Mouse (Mus musculus) embryonic fibroblast, embryonic 13.5 days (primary cell): Measurements from ENCODE around the gene Exoc2. TPM values are rescaled to one million over a fixed set of nuclear protein-coding genes. Genes with fewer than 3 reads are reported as not detected.
A peak's percentile ranks its signal among the peaks of the same experiment; 100 is the strongest.

ENCODE experiments used
- H3K27ac ChIP-seq: 2 replicates; pipeline ENCODE4 v1.5.1; 2012; ENCODE audit warnings: low read length, control low read depth, inconsistent platforms; ENCODE audit not compliant: insufficient read depth
- H3K4me1 ChIP-seq: 2 replicates; pipeline ENCODE4 v1.6.1; 2011; ENCODE audit warnings: low read length; ENCODE audit not compliant: control insufficient read depth, insufficient read depth
- H3K4me3 ChIP-seq: 2 replicates; pipeline ENCODE4 v1.5.1; 2011; ENCODE audit warnings: mild to moderate bottlenecking, control low read depth, low read length; ENCODE audit not compliant: insufficient read depth
- CTCF ChIP-seq: IDR thresholded peaks from 2 replicates; pipeline ENCODE4 v1.5.1; 2011; ENCODE audit warnings: mild to moderate bottlenecking, control low read depth, low read length, moderate library complexity, borderline replicate concordance; ENCODE audit not compliant: insufficient read depth
- POLR2A ChIP-seq: IDR thresholded peaks from 2 replicates; pipeline ENCODE4 v1.6.1; 2011; ENCODE audit warnings: low read depth, mild to moderate bottlenecking, control low read depth, low read length, moderate library complexity
- polyA plus RNA-seq: library from polyadenylated mRNA; stranded (reverse); fragments of >200 nt; gene quantifications from 2 replicates; pipeline ENCODE4 v1.2.4, GENCODE M21; 2011; ENCODE audit warnings: low read depth; ENCODE audit not compliant: missing spikeins, insufficient read length

The Exoc2 gene
- polyA plus RNA-seq, 1 experiment, result 37.1 TPM

DNA sequence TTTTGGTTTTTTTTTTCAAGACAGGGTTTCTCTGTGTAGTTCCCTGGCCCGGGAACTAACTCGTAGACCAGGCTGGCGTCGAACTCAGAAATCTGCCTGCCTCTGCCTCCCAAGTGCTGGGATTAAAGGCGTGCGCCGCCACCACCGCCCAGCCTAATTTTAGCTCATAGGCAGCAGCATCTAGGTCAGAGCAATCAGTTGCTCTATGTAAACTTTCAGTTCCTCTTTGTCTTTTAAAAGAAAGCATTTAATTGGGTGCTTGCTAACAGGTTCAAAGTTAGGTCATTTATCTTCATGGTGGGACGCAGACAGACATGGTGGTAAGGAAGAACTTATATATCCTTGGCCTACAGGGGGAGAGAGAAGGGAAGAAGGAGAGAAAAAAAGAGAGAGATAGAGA, 24.7 kb downstream of the Exoc2 start:
- H3K4me3 ChIP-seq, result no peak overlapping the region
- TF ChIP-seq CTCF, result no peak
- H3K27ac ChIP-seq, result no peak overlapping the region
- no peaks in the 10 kb centered on the region; the same call in 1 of the 2 replicates for H3K4me1 ChIP-seq

DNA sequence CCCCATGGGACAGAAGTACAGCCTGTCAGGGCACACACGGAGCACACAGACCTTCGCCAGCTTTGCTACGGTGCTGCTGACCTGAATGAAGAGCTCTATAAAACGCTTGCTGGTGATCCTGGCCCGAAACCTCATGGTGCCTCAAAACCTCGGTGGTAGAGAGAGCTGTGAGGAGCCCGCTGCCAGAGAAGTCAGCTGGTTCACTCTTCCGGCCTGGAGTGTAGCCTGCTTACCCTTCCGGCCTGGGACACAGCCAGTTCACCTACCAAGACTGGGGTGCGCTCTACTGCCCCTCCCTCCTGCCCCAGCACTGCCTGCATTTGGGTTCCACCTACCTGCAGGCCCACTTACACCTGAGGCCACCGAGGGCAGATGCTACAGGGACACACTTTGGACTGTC, 26.4 kb downstream of the Exoc2 start, which contains the start of gene Hus1b:
TSS of gene Hus1b (minus strand) at position 220 of the 400 bp plus-strand sequence.
- Histone ChIP-seq H3K4me3 (no peak within 1 kb of the TSS), H3K4me1 (no peaks in the 10 kb centered on the region; the same call in 1 of the 2 replicates), H3K27ac (no peak within 1 kb of the TSS)
- TF ChIP-seq CTCF (no peak), POLR2A (no peak)

DNA sequence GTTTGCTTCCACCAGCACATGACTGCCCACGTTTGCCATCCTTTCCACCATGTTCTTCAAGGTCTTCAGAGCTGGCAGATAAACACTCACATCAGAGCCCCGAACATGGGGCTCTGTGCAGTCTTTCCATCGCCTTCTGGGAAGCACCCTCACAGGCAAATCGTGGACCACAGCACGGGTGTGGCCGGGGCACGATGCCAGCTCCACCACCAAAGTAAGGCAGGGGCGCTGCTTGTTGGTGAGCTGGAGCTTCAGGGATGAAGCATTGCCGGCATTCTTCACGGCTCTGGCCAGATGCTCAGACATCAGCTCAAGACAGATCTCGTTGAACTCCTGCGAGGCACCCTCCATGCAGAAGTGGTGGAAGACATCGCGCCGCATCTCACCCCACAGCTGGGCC, 26.8 kb downstream of the Exoc2 start:
- H3K4me3 ChIP-seq, result no peak overlapping the region
- TF ChIP-seq CTCF (no peak), POLR2A (no peak)
- H3K27ac ChIP-seq, result no peak overlapping the region
- H3K4me1 ChIP-seq, result no peaks in the 10 kb centered on the region; the same call in 1 of the 2 replicates

DNA sequence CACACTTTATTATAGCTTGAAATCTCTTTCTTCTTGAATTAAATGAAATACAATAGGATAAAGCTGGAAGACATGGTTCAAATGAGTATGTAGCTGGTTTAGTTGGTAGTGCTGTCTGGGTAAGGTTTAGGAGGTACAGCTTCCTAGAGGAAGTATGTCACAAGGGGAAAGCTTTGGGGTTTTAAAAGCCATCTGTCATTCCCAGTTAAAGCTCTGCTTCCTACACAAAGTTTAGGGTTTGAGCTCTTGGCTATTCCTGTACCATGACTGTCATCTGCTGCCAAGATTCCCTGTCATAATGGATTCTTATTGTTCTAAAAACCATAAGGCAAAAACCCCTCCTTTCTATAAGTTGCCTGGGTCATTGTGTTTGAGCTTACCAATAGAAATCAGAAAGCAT, 28.1 kb downstream of the Exoc2 start:
- no peak overlapping the region for H3K4me3 ChIP-seq
- TF ChIP-seq CTCF (no peak), POLR2A (no peak)
- no peak overlapping the region for H3K27ac ChIP-seq
- no peaks in the 10 kb centered on the region; the same call in 1 of the 2 replicates for H3K4me1 ChIP-seq

DNA sequence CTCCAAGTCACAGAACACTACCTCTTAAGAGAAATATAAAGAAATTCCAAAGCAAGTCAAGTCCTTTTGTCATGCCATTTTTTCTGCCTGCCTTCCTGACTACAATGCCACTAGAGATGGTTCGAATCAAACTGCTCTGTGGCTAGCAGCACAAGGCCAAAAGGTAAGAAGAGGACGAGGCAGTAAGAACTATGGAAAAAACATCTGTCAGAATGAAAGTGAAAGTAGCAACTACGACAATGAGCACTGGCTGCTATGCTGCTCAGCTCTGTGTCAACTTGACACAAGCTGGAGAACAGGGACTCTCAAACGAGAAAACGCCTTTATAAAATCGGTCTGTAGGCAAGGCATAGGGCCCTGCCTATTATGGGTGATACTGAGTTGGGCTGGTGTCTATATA, 40.9 kb downstream of the Exoc2 start:
- Histone ChIP-seq H3K4me1 (peaks cover 4% of the 10 kb centered on the region; the same call in 1 of the 2 replicates), H3K27ac (no peak overlapping the region), H3K4me3 (no peak overlapping the region)
- TF ChIP-seq POLR2A (no peak), CTCF (no peak)

DNA sequence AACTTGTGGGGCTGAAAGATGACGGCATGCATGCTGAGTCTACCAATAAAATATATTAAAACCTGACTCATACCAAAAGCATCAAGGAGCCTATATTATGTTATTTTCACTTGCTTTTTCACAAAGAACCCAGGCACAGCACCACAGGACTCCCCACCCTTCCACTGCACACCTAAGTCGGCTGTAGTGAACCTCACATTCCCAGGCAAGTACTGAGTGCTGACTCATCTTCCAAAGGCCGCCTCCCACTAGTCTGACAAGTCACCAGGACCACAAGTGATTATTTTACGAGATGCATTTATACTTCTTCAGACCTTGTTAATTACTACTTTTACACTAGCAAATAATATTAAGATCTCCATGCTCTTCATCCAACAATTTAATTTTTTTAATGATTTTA, 42.3 kb downstream of the Exoc2 start:
- Histone ChIP-seq H3K4me3 (no peak overlapping the region), H3K27ac (peak overlapping the region; percentile 43; the same call in 1 of the 2 replicates)

DNA sequence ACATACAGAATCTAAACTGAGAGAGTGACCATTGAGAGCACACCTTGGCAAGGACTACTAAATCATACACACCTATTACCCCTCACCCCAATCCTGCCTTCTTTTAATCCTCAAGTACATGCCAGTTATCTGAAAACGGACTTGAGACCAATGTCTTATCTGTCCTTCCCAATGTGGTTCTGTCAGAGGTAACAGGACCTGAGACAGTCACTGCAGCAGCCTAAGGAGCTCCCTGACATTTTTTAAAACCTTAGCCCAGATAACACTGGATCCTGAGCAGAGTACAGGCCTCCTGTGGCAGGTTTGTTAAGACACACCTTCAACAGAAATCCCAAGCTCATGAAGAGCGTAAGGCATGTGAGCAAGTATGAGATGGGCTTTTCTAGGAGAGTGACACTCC, 44.8 kb downstream of the Exoc2 start:
- Histone ChIP-seq H3K27ac (no peak overlapping the region), H3K4me3 (no peak overlapping the region), H3K4me1 (peaks cover 4% of the 10 kb centered on the region; the same call in 1 of the 2 replicates)
- no peak for TF ChIP-seq CTCF
- no peak for TF ChIP-seq POLR2A

More for the DNA sequence above, 42.3 kb downstream of the Exoc2 start:
- TF ChIP-seq CTCF (no peak), POLR2A (no peak)
- peaks cover 4% of the 10 kb centered on the region; the same call in 1 of the 2 replicates for H3K4me1 ChIP-seq

DNA sequence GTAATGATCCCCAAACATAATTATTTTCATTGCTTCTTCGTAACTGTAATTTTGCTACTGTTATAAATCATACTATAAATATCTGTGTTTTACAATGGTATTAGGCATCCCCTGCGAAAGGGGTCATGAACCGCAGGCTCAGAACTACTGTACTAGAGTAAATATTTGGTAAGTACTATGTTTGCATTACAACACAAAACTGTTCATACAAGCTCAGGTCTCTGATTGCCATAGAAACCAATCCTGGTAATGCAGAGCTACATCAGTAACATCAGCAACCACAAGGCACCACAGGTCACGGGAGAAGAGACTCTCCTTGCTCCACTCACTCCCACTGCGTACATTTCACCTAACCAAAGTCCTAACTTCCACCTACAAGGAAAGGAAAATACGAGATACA, 49.6 kb downstream of the Exoc2 start:
- H3K27ac ChIP-seq, result no peak overlapping the region
- TF ChIP-seq POLR2A, result no peak
- TF ChIP-seq CTCF, result no peak
- no peaks in the 10 kb centered on the region for H3K4me1 ChIP-seq
- H3K4me3 ChIP-seq, result no peak overlapping the region

DNA sequence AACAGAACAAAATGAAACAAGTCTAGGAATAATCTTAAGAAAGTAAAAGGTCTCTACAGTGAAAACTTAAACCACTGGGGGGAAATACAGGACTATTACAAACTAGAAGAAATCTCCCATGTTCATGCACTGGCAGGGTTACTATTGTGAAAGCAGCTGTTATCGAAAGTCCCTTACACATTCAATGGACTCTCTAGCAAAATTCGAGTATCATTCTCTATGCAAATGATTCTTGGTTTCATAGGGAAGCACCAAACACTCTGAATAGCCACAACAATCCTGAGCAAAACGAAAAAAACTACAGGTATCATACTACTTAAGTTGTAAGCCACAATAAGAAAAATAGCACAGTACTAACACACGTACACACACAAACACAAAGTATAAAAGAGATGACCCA, 52.0 kb downstream of the Exoc2 start:
- H3K27ac ChIP-seq, result no peak overlapping the region
- no peaks in the 10 kb centered on the region for H3K4me1 ChIP-seq
- TF ChIP-seq POLR2A (no peak), CTCF (no peak)
- no peak overlapping the region for H3K4me3 ChIP-seq

DNA sequence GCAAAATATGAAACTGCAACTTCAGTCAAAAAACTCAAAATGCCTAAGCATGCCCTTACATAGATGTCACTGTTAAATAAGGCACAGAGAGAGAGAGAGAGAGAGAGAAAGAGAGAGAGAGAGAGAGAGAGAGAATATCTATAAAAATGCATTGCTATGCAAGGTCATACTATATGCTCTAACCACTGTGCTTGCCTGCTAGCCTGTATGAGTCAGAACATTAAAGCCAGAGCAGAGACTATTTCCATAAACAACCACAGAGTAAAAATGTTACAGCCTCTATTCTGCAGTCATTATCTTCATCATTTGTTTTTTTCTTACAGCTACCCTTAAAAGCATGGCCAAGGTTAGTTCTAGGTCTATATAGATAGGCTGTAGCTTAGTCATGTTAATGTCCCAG, 60.1 kb downstream of the Exoc2 start:
- TF ChIP-seq POLR2A (no peak), CTCF (no peak)
- no peak overlapping the region for H3K27ac ChIP-seq
- no peaks in the 10 kb centered on the region for H3K4me1 ChIP-seq
- no peak overlapping the region for H3K4me3 ChIP-seq

DNA sequence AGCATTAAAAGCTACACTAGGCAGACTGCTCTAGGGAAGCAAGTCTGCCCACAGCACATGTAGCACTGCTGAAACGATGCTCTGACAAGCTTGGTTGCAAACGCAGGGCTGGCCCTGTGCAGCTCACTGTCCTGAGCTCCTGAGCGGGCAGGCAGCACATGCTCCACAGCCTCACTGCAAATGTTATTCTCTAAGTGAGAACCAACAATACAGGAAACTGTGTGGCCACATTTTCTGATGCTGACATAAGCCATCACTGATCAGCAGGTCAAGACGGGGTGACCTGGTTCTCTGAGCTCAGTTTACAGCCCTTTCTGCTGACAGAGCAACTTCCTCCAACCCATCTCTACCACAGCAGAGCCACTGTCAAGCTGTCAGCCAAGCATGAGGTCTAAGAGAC, 60.9 kb downstream of the Exoc2 start:
- Histone ChIP-seq H3K4me3 (no peak overlapping the region), H3K4me1 (no peaks in the 10 kb centered on the region), H3K27ac (no peak overlapping the region)
- TF ChIP-seq POLR2A, result no peak
